Mouse (Mus musculus) erythroblast, embryonic 14.5 days (primary cell): ENCODE measurements around the gene Gpr3.

ENCODE experiments used
- GATA1 ChIP-seq: IDR thresholded peaks from 2 replicates; pipeline ENCODE4 v1.6.1; 2012; ENCODE audit warnings: low read length, inconsistent platforms, mixed read lengths
- TAL1 ChIP-seq: IDR thresholded peaks from 3 replicates; pipeline ENCODE4 v1.6.1; 2012; ENCODE audit warnings: low read length, inconsistent platforms, mixed read lengths

- no peak for TF ChIP-seq TAL1
- TF ChIP-seq GATA1 = no peak
Measured at GRCm38 (mm10) chr4:133160821-133161220, 51.5 kb downstream of the Gpr3 start.
